Mouse (Mus musculus) embryonic facial prominence, embryonic 11.5 days (tissue): ENCODE data around the gene Gramd1a. TPM values are rescaled to one million over a fixed set of nuclear protein-coding genes. Genes with fewer than 3 reads are reported as not detected.

Experiments used
- ATAC-seq: fragments of 200-750 bp; cut with Nextera tagmentation; replicated peaks from 2 replicates; pipeline ENCODE4 v1.8.0; 2017; ENCODE audit warnings: low read depth; ENCODE audit not compliant: insufficient number of reproducible peaks, low FRiP score, low TSS enrichment
- DNase-seq: peaks from one replicate; pipeline ENCODE4 v3.0.0-alpha.2; 2015; ENCODE audit warnings: low spot score
- H3K27ac ChIP-seq: fragments of 300-500 bp; sonication (generic); replicated peaks from 2 replicates; pipeline ENCODE4 v1.5.1; 2014; ENCODE audit warnings: mild to moderate bottlenecking, low read depth, low read length, control low read depth
- H3K27me3 ChIP-seq: fragments of 300-500 bp; sonication (generic); 2 replicates; pipeline ENCODE4 v1.6.1; 2014; ENCODE audit warnings: mild to moderate bottlenecking, low read length, moderate library complexity, mixed read lengths; ENCODE audit not compliant: control insufficient read depth, insufficient read depth
- H3K36me3 ChIP-seq: fragments of 300-500 bp; sonication (generic); replicated peaks from 2 replicates; pipeline ENCODE4 v1.6.1; 2014; ENCODE audit warnings: low read depth, mild to moderate bottlenecking, low read length, moderate library complexity, mixed read lengths; ENCODE audit not compliant: control insufficient read depth, insufficient read depth
- H3K4me1 ChIP-seq: fragments of 300-500 bp; sonication (generic); 2 replicates; pipeline ENCODE4 v1.6.1; 2014; ENCODE audit warnings: low read length, mixed read lengths; ENCODE audit not compliant: control insufficient read depth, insufficient read depth
- H3K4me2 ChIP-seq: fragments of 300-500 bp; sonication (generic); 2 replicates; pipeline ENCODE4 v1.6.1; 2014; ENCODE audit warnings: low read depth, mild to moderate bottlenecking, control low read depth, low read length, moderate library complexity
- H3K4me3 ChIP-seq: fragments of 300-500 bp; sonication (generic); 2 replicates; pipeline ENCODE4 v1.5.1; 2014; ENCODE audit warnings: low read depth, low read length, control low read depth
- H3K9ac ChIP-seq: fragments of 300-500 bp; sonication (generic); replicated peaks from 2 replicates; pipeline ENCODE4 v1.6.1; 2014; ENCODE audit warnings: mild to moderate bottlenecking, control low read depth, low read length
- H3K9me3 ChIP-seq: fragments of 300-500 bp; sonication (generic); replicated peaks from 2 replicates; pipeline ENCODE4 v1.6.1; 2016; ENCODE audit warnings: mild to moderate bottlenecking, low read length, inconsistent platforms, mixed read lengths; ENCODE audit not compliant: control insufficient read depth
- WGBS: fragments of 180-500 bp; shearing (Covaris S2); extraction: QIAGEN DNeasy Blood & Tissue Kit; methylation state at CpG from one replicate; pipeline ENCODE4 v1.1.7; 2014; 5-methylcytosine and 5-hydroxymethylcytosine counted together
- polyA plus RNA-seq: library from polyadenylated mRNA; unstranded; fragments of >200 nt; fragmentation: Nextera tagmentation; extraction: Ambion mirVana; gene quantifications from 2 replicates; pipeline ENCODE4 v1.2.1, GENCODE M21; 2014

The Gramd1a gene
- polyA plus RNA-seq, 1 experiment from 2014 or later: 76.7 TPM

DNA sequence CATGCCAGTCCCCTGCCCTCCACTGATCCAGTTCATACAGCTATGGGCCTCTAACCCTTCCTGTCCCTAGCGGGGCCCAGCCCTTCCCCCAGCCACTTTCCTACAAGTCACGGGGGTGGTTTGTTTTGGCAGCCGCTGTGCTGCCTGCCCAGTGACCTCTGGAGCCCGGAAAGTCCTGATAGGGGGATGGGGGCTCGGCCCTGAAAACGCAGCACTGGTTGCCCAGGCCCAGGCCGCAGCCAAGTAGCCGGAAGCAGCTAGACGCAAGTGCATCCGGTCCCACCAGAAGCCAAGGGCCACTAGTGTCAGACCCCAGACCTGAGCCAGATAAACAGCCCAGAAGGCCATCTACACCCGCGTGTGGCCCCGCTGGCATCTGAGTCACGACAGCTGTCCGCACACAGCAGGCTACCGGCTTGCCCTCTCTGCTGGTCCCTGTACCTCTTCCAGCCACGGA is 40.1 kb downstream of the Gramd1a start:
- H3K27ac ChIP-seq: no peak overlapping the region
- ATAC-seq (0 out of 2 replicates have a peak, but pooled peaks have one; percentile 37), DNase-seq (peak; percentile 30)
- no peaks in the 10 kb centered on the region for H3K9me3 ChIP-seq
- H3K4me1 ChIP-seq: peaks cover 3% of the 10 kb centered on the region; the same call in 1 of the 2 replicates
- WGBS: 9% methylated on average over 17 of the region's 17 CpGs
- 0 out of 2 replicates have a peak overlapping the region, but pooled peaks have one; percentile 26 for H3K4me2 ChIP-seq
- H3K4me3 ChIP-seq: no peak overlapping the region; the same call in 1 of the 2 replicates
- H3K9ac ChIP-seq: peak overlapping the region; percentile 22; the same call in 1 of the 2 replicates
- peaks cover 2% of the 10 kb centered on the region; the same call in 1 of the 2 replicates for H3K27me3 ChIP-seq
- H3K36me3 ChIP-seq: no peaks in the 10 kb centered on the region

DNA sequence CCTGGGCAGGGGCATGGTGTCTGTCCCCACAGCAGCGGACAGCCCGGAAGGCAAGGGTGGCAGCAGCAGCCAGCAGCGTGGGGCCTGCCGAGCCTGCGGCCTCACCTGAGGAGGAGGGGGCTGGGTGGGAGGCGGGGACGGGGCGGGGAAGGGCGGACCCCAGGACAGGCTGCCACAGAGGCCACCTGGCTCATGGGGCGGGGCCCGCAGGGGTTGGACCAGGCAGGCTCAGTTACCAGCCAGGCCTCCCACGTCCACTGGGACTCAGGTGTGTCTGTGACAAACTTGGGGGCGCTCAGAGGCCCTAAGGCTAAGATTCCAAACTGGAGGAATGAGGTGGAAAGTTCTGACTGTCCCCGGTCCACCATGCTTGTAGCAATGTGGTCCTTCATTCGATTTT is 40.5 kb downstream of the Gramd1a start, which contains the start of gene Hpn:
Hpn (minus strand) TSS at position 109 of the 400 bp plus-strand sequence.
- H3K4me1 ChIP-seq: peaks cover 3% of the 10 kb centered on the region; the same call in 1 of the 2 replicates
- peak; percentile 19; the same call in 1 of the 2 replicates for ATAC-seq
- H3K36me3 ChIP-seq: no peaks in the 10 kb centered on the region
- H3K27ac ChIP-seq: no peak within 1 kb of the TSS
- H3K27me3 ChIP-seq: peaks cover 2% of the 10 kb centered on the region; the same call in 1 of the 2 replicates
- WGBS: 15% methylated on average over 15 of the region's 15 CpGs
- no peak within 1 kb of the TSS; the same call in 1 of the 2 replicates for H3K4me3 ChIP-seq
- H3K4me2 ChIP-seq: peak within 1 kb of the TSS; percentile 26; the same call in 1 of the 2 replicates
- DNase-seq: no peak
- peak within 1 kb of the TSS; percentile 22; the same call in 1 of the 2 replicates for H3K9ac ChIP-seq
- no peaks in the 10 kb centered on the region for H3K9me3 ChIP-seq

DNA sequence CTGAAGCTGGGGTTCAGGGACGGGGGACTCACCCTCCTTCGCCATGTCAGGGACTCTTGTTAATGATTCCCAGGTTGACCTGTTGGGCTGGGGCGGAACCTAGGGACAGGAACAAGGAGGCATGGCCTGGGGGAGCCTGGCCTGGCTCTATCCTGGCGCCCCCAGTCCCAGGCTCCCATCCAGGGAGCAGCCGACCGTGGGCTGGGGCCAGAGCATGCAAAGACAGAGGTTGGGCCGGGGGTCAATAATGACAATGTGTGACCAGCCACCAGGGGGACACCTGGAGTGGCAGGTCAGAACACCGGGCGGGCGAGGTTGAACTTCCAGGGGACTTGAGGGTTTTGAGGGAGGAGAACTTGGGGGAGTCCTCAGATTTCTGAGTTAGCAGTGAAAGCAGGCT is 41.0 kb downstream of the Gramd1a start:
- ATAC-seq: no peak
- WGBS: 39% methylated on average over 10 of the region's 10 CpGs
- Histone ChIP-seq H3K27me3 (peaks cover 2% of the 10 kb centered on the region; the same call in 1 of the 2 replicates), H3K9me3 (no peaks in the 10 kb centered on the region), H3K9ac (no peak overlapping the region), H3K36me3 (no peaks in the 10 kb centered on the region), H3K4me2 (no peak overlapping the region), H3K27ac (no peak overlapping the region), H3K4me1 (peaks cover 3% of the 10 kb centered on the region; the same call in 1 of the 2 replicates), H3K4me3 (no peak overlapping the region)
- no peak for DNase-seq

DNA sequence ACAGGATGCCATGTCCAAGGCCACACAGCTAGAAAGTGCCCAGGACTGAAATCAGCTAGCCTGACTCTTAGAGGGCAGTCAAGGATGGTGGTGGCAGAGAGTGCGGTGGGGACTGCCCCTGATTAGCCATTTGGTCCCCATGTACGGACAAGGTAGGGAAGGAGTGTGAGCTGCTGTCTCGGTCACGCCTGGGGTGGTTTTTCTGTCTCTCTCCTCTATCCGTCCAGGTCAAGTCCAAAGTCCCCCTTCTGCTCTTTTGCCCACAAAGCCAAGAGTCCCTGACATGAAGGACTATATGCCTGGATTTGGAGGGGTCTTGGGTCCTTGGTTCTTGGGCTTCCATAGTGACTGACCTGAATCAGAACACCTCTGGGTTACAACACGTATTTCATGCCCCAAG is 41.9 kb downstream of the Gramd1a start:
- ATAC-seq: no peak

DNA sequence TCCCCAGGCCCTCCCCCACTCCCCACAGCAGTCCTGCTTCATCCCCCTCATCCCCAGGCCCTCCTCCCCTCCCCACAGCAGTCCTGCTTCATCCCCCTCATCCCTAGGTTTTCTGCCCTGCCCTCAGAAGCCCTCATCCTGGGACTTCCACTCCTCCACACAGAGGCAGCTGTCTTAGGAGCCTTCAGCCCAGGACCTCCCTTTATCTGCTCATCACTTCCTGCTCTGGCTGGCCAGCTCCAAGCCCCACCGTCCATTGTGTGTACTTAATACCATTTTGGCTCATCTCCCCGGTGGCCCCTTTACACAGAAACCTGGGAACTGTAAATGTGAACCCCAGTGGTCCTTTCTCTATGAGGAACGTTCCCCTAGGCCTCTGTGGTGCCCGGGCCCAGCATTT is 43.7 kb downstream of the Gramd1a start:
- Histone ChIP-seq H3K27me3 (peaks cover 2% of the 10 kb centered on the region; the same call in 1 of the 2 replicates), H3K9me3 (no peaks in the 10 kb centered on the region), H3K4me3 (no peak overlapping the region), H3K36me3 (no peaks in the 10 kb centered on the region), H3K9ac (no peak overlapping the region), H3K4me2 (no peak overlapping the region), H3K27ac (no peak overlapping the region), H3K4me1 (peaks cover 3% of the 10 kb centered on the region; the same call in 1 of the 2 replicates)
- 47% methylated on average over 4 of the region's 4 CpGs for WGBS
- DNase-seq: no peak
- no peak for ATAC-seq

More for the DNA sequence above, 41.9 kb downstream of the Gramd1a start:
- peaks cover 3% of the 10 kb centered on the region; the same call in 1 of the 2 replicates for H3K4me1 ChIP-seq
- 81% methylated on average over 6 of the region's 6 CpGs for WGBS
- no peak overlapping the region for H3K27ac ChIP-seq
- H3K9me3 ChIP-seq: no peaks in the 10 kb centered on the region
- H3K27me3 ChIP-seq: peaks cover 2% of the 10 kb centered on the region; the same call in 1 of the 2 replicates
- H3K4me2 ChIP-seq: no peak overlapping the region
- DNase-seq: no peak
- no peaks in the 10 kb centered on the region for H3K36me3 ChIP-seq
- H3K4me3 ChIP-seq: no peak overlapping the region
- no peak overlapping the region for H3K9ac ChIP-seq

DNA sequence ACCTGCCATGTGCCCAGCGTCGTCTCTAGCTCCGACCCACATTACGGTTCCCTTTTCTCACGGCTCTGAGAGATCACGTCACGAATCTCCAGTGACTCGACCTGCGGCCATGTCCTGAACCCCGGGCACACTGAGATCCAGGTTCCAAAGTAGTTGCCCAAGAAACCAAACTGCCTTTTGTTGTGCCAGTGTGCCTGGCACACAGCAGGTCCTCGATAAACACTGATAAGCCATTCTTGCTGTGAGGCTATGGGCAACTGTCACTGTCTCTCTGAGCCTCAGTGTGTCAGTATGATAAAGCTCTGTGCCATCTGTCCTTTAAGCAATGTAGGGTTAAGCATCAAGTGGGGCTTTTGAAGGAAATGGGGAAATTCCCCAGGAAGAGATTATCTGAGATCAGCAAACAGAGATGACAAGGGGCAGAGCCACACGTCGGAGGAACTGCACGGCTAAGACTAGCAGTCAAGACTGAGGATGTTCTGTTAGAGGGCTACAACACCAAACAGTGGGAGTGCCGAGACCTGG is 44.8 kb downstream of the Gramd1a start:
- Histone ChIP-seq H3K36me3 (no peaks in the 10 kb centered on the region), H3K27me3 (peaks cover 2% of the 10 kb centered on the region; the same call in 1 of the 2 replicates), H3K4me2 (no peak overlapping the region), H3K9ac (no peak overlapping the region), H3K4me1 (peaks cover 3% of the 10 kb centered on the region; the same call in 1 of the 2 replicates), H3K4me3 (no peak overlapping the region), H3K9me3 (no peaks in the 10 kb centered on the region), H3K27ac (no peak overlapping the region)
- ATAC-seq: no peak
- WGBS: 76% methylated on average over 15 of the region's 15 CpGs
- DNase-seq: no peak

DNA sequence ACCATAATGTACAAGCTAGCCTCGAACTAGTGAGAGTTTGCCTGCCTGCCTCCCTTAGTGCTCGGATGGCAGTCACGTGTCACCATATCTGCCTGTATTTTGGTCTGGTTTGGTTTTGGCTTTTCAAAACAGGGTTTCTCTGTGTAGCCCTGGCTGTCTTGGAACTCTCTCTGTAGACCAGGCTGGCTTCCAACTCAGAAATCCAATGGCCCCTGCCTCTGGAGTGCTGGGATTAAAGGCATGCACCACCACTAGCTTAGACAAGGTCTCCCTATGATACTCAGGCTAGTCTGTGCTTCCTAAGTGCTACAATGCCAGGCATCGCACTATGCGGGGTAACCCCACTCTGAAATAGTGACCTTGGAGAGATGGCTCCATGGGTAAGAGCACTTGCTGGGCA is 45.9 kb downstream of the Gramd1a start:
- ATAC-seq (no peak), DNase-seq (no peak)
- H3K9me3 ChIP-seq: no peaks in the 10 kb centered on the region
- no peak overlapping the region for H3K9ac ChIP-seq
- H3K4me3 ChIP-seq: no peak overlapping the region
- H3K4me1 ChIP-seq: no peaks in the 10 kb centered on the region
- 82% methylated on average over 5 of the region's 5 CpGs for WGBS
- no peak overlapping the region for H3K4me2 ChIP-seq
- no peaks in the 10 kb centered on the region for H3K36me3 ChIP-seq
- no peaks in the 10 kb centered on the region for H3K27me3 ChIP-seq
- H3K27ac ChIP-seq: no peak overlapping the region

DNA sequence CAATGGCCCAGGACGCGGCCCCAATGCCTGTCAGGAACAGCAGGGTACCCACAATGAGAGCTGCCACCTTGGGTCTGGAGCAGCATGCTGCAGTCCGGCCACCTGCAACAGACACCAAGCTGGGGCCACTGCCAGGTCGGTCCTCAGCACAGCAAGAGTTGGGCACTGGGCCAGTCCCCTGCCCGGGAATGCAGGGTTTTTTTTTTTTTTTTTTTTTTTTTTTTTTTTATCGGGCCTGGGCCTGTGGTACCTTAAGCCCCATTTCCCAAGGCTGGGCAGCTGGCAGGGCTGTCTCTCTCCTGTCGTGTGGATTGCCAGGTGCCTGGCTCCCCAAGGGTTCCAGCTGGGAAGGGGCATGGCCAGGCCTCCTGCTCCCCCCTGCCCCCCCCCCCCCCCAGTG is 46.6 kb downstream of the Gramd1a start:
- H3K4me2 ChIP-seq: no peak overlapping the region
- no peak for ATAC-seq
- no peaks in the 10 kb centered on the region for H3K9me3 ChIP-seq
- no peak overlapping the region for H3K4me3 ChIP-seq
- H3K9ac ChIP-seq: no peak overlapping the region
- no peak for DNase-seq
- H3K4me1 ChIP-seq: no peaks in the 10 kb centered on the region
- H3K27ac ChIP-seq: no peak overlapping the region
- no peaks in the 10 kb centered on the region for H3K36me3 ChIP-seq
- no peaks in the 10 kb centered on the region for H3K27me3 ChIP-seq
- WGBS: 53% methylated on average over 7 of the region's 7 CpGs
